Mouse (Mus musculus): Measurements from ENCODE around the gene Ovol1. TPM values are rescaled to one million over a fixed set of nuclear protein-coding genes. Genes with fewer than 3 reads are reported as not detected.

Ovol1 gene
- polyA plus RNA-seq (2016; fragmentation: Nextera tagmentation; extraction: Ambion mirVana): 0.16 and 0.29 TPM in 2 replicates

GRCm38 (mm10) chr19:5560457-5561041, at the start of gene Ovol1:
TSS of gene Ovol1 (minus strand) at chr19:5560646.
- Histone ChIP-seq H3K27ac (replicated peaks) (0 out of 2 replicates have a peak within 1 kb of the TSS, but pooled peaks have one; percentile 2), H3K4me3 (peak within 1 kb of the TSS; percentile 48), H3K36me3 (no peaks in the 10 kb centered on the region), H3K4me1 (peaks cover 26% of the 10 kb centered on the region), H3K27me3 (ENCODE audit: low read depth, poor library complexity, severe bottlenecking) (peaks cover 100% of the 10 kb centered on the region), H3K9me3 (replicated peaks) (no peaks in the 10 kb centered on the region)
- 1% methylated on average over 57 of the region's 57 CpGs for WGBS
- DNase-seq (ENCODE audit: low spot score): peak; percentile 36

GRCm38 (mm10) chr19:5609547-5610404, 49.3 kb upstream of the Ovol1 start, which contains the start of gene Kat5:
TSS of gene Kat5 (minus strand) at chr19:5610237.
- Histone ChIP-seq H3K9me3 (replicated peaks) (no peaks in the 10 kb centered on the region), H3K27ac (replicated peaks) (peak within 1 kb of the TSS; percentile 99), H3K36me3 (peaks cover 43% of the 10 kb centered on the region), H3K4me1 (peaks cover 28% of the 10 kb centered on the region), H3K27me3 (ENCODE audit: low read depth, poor library complexity, severe bottlenecking) (0 out of 2 replicates have a peak, but pooled peaks cover 6% of the 10 kb centered on the region), H3K4me3 (peak within 1 kb of the TSS; percentile 75)
- 1% methylated on average over 55 of the region's 55 CpGs for WGBS
- peak; percentile 96 for DNase-seq (ENCODE audit: low spot score)

GRCm38 (mm10) chr19:5609171-5609546, 48.7 kb upstream of the Ovol1 start:
- Histone ChIP-seq H3K4me1 (peaks cover 32% of the 10 kb centered on the region), H3K27me3 (ENCODE audit: low read depth, poor library complexity, severe bottlenecking) (0 out of 2 replicates have a peak, but pooled peaks cover 4% of the 10 kb centered on the region), H3K27ac (replicated peaks) (peak overlapping the region; percentile 99), H3K4me3 (peak overlapping the region; percentile 75), H3K36me3 (peaks cover 50% of the 10 kb centered on the region), H3K9me3 (replicated peaks) (no peaks in the 10 kb centered on the region)
- 71% methylated on average over 10 of the region's 10 CpGs for WGBS
- no peak for DNase-seq (ENCODE audit: low spot score)

GRCm38 (mm10) chr19:5608707-5609106, 48.3 kb upstream of the Ovol1 start:
- Histone ChIP-seq H3K4me3 (peak overlapping the region; percentile 75), H3K4me1 (peaks cover 36% of the 10 kb centered on the region), H3K27ac (replicated peaks) (peak overlapping the region; percentile 99), H3K9me3 (replicated peaks) (no peaks in the 10 kb centered on the region), H3K36me3 (peaks cover 54% of the 10 kb centered on the region), H3K27me3 (ENCODE audit: low read depth, poor library complexity, severe bottlenecking) (no peaks in the 10 kb centered on the region)
- DNase-seq (ENCODE audit: low spot score): no peak
- 95% methylated on average over 13 of the region's 13 CpGs for WGBS

DNA sequence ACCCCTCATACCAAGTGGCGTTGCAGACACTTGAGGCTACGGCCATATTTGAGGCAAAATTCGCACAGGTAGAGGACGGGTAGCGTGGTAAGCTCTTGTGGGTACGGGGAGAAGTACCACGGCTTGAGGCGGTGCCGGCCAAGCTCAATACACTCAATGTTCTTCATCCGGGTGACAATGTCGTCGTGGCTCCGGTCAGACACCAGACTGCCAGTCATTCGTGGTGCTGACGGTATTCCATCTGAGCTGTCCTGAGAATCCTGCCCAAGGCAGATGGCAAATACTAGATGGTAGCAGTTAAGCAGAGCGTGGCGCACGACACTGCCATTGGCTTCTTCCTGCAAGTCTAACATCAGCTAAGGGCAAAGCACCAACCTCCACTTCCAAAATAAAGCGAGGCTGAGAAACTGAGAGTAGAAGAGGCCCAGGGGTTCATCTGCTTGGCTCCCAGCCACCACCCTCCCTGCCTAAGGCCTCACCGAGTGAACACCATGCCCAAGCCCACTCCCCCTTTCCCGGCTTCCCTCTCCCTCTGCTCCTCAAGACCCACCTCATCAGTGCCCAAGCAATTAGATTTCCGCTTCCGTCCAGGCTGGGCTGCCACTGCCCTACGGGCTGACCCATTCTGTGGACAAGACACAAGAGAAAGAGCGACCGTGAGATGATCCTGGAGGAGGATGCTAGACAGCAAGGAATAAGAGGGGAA, 47.4 kb upstream of the Ovol1 start:
- Histone ChIP-seq H3K4me1 (peaks cover 45% of the 10 kb centered on the region), H3K9me3 (replicated peaks) (no peaks in the 10 kb centered on the region), H3K36me3 (peaks cover 63% of the 10 kb centered on the region), H3K4me3 (peak overlapping the region; percentile 75; the same call in 1 of the 2 replicates), H3K27me3 (ENCODE audit: low read depth, poor library complexity, severe bottlenecking) (no peaks in the 10 kb centered on the region), H3K27ac (replicated peaks) (no peak overlapping the region)
- WGBS: 96% methylated on average over 26 of the region's 26 CpGs
- no peak for DNase-seq (ENCODE audit: low spot score)

DNA sequence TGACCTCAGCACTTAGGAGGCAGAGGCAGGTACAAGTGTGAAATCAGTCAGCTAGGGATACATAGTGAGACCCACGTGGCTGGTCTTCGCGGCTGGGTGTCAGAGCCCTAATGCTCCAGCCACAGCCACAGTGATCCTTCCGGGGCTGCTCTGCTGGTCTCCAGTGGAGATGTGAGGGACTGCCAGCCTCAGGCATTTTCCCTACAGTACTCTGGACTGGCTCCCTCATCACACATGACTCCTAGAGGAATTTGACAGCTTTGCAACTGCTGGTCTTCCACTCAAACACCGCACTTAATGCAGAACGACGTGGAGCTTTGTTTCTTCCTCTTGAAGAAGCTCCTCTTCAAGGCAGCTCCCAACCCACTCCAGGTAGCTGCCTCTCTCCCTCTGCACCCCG, 45.8 kb upstream of the Ovol1 start:
- Histone ChIP-seq H3K4me1 (peaks cover 56% of the 10 kb centered on the region), H3K4me3 (0 out of 2 replicates have a peak overlapping the region, but pooled peaks have one; percentile 3), H3K27me3 (ENCODE audit: low read depth, poor library complexity, severe bottlenecking) (no peaks in the 10 kb centered on the region), H3K36me3 (peaks cover 63% of the 10 kb centered on the region), H3K9me3 (replicated peaks) (no peaks in the 10 kb centered on the region), H3K27ac (replicated peaks) (no peak overlapping the region)
- 87% methylated on average over 8 of the region's 8 CpGs for WGBS
- no peak for DNase-seq (ENCODE audit: low spot score)

GRCm38 (mm10) chr19:5605126-5605525, 44.7 kb upstream of the Ovol1 start:
- Histone ChIP-seq H3K9me3 (replicated peaks) (no peaks in the 10 kb centered on the region), H3K4me3 (no peak overlapping the region), H3K4me1 (peaks cover 46% of the 10 kb centered on the region), H3K27me3 (ENCODE audit: low read depth, poor library complexity, severe bottlenecking) (no peaks in the 10 kb centered on the region), H3K27ac (replicated peaks) (no peak overlapping the region), H3K36me3 (peaks cover 63% of the 10 kb centered on the region)
- DNase-seq (ENCODE audit: low spot score): no peak
- 95% methylated on average over 7 of the region's 7 CpGs for WGBS

GRCm38 (mm10) chr19:5603664-5604063, 43.2 kb upstream of the Ovol1 start:
- DNase-seq (ENCODE audit: low spot score): no peak
- Histone ChIP-seq H3K4me3 (peak overlapping the region; percentile 4; the same call in 1 of the 2 replicates), H3K4me1 (peaks cover 35% of the 10 kb centered on the region), H3K9me3 (replicated peaks) (no peaks in the 10 kb centered on the region), H3K36me3 (peaks cover 59% of the 10 kb centered on the region), H3K27ac (replicated peaks) (no peak overlapping the region), H3K27me3 (ENCODE audit: low read depth, poor library complexity, severe bottlenecking) (no peaks in the 10 kb centered on the region)
- WGBS: 94% methylated on average over 7 of the region's 7 CpGs

GRCm38 (mm10) chr19:5601752-5602541, 41.5 kb upstream of the Ovol1 start, which contains the start of gene Rnaseh2c:
TSS of gene Rnaseh2c (plus strand) at chr19:5601873.
- DNase-seq (ENCODE audit: low spot score): peak; percentile 77
- Histone ChIP-seq H3K9me3 (replicated peaks) (no peaks in the 10 kb centered on the region), H3K4me1 (peaks cover 27% of the 10 kb centered on the region), H3K27me3 (ENCODE audit: low read depth, poor library complexity, severe bottlenecking) (no peaks in the 10 kb centered on the region), H3K4me3 (peak within 1 kb of the TSS; percentile 76), H3K36me3 (peaks cover 42% of the 10 kb centered on the region), H3K27ac (replicated peaks) (peak within 1 kb of the TSS; percentile 92)
- under 1% methylated on average over 64 of the region's 64 CpGs for WGBS

- no peaks in the 10 kb centered on the region for H3K9me3 ChIP-seq (replicated peaks)
- H3K4me3 ChIP-seq: no peak overlapping the region
- H3K27ac ChIP-seq (replicated peaks): no peak overlapping the region
- H3K27me3 ChIP-seq (ENCODE audit: low read depth, poor library complexity, severe bottlenecking): no peaks in the 10 kb centered on the region
- H3K4me1 ChIP-seq: peaks cover 25% of the 10 kb centered on the region
- 78% methylated on average over 4 of the region's 4 CpGs for WGBS
- DNase-seq (ENCODE audit: low spot score): no peak
- H3K36me3 ChIP-seq: peaks cover 15% of the 10 kb centered on the region
Measured at GRCm38 (mm10) chr19:5599224-5599623, 38.8 kb upstream of the Ovol1 start.

DNA sequence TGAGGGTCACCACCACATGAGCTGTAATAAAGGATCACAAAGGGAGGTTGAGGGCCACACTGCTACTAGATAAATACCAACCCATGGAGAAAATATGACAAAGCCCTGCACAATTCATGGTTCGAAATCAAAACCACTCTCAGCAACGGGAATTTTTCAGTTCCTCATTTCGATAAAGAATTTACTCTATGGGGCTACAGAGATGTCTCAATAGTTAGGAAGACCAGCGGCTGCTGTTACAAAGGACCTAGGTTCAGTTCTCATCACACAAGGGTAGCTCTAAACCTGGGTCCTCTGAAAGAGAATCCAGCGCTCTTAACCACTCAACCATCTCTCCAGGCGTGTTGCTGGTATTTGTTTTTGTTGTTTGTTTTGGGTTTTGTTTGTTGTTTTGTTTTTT, 31.4 kb upstream of the Ovol1 start:
- 92% methylated on average over 6 of the region's 6 CpGs for WGBS
- no peak overlapping the region for H3K4me3 ChIP-seq
- H3K27me3 ChIP-seq (ENCODE audit: low read depth, poor library complexity, severe bottlenecking): no peaks in the 10 kb centered on the region
- H3K4me1 ChIP-seq: no peaks in the 10 kb centered on the region
- no peaks in the 10 kb centered on the region for H3K36me3 ChIP-seq
- no peak overlapping the region for H3K27ac ChIP-seq (replicated peaks)
- DNase-seq (ENCODE audit: low spot score): no peak
- no peaks in the 10 kb centered on the region; the same call in 1 of the 2 replicates for H3K9me3 ChIP-seq (replicated peaks)

DNA sequence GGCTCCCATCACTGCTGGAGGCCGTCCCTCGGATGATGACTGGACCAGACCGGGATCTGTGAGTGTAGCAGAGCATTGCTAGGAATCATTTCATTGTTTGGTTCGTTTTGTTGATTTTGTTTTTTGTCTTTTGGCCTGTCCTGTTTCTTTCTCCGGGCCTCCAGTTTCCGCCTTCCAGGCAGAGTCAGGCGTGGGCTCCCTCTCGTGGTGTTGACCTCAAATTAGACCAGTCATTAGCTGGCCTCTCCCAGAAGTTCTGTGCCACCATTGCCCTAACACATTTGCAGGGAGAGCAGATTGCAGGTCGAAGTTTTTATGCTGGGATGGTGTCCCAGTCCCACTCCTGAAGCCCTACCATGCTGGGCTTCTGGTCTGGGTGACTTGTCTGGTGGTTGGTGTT, 28.7 kb upstream of the Ovol1 start:
- no peaks in the 10 kb centered on the region for H3K27me3 ChIP-seq (ENCODE audit: low read depth, poor library complexity, severe bottlenecking)
- 78% methylated on average over 9 of the region's 9 CpGs for WGBS
- no peaks in the 10 kb centered on the region for H3K36me3 ChIP-seq
- no peak overlapping the region for H3K4me3 ChIP-seq
- peaks cover 3% of the 10 kb centered on the region; the same call in 1 of the 2 replicates for H3K4me1 ChIP-seq
- no peaks in the 10 kb centered on the region; the same call in 1 of the 2 replicates for H3K9me3 ChIP-seq (replicated peaks)
- DNase-seq (ENCODE audit: low spot score): no peak
- H3K27ac ChIP-seq (replicated peaks): no peak overlapping the region

Measured in midbrain, embryonic 10.5 days (tissue).